Mouse (Mus musculus): ENCODE measurements at regions not wholly inside any gene's neighbourhood (a gene's known extent, or its start where the extent isn't known, plus 50 kb on each side); places are given as distances from the start of the nearest gene placed in this dataset.

GRCm38 (mm10) chr6:104916787-104917186 lies 424.2 kb downstream of the Cntn6 start:
- DNase-seq, result no peak

GRCm38 (mm10) chr6:104922577-104922976 lies 430.0 kb downstream of the Cntn6 start:
- no peak for DNase-seq

GRCm38 (mm10) chr6:104926088-104926487 lies 433.5 kb downstream of the Cntn6 start:
- DNase-seq, result no peak

- no peak for DNase-seq
Measured at GRCm38 (mm10) chr6:104930284-104930683, 437.7 kb downstream of the Cntn6 start.

GRCm38 (mm10) chr6:104932153-104932552 lies 439.6 kb downstream of the Cntn6 start:
- DNase-seq, result no peak

GRCm38 (mm10) chr6:104939134-104939533 lies 446.5 kb downstream of the Cntn6 start:
- DNase-seq, result no peak

GRCm38 (mm10) chr6:104974517-104974916 lies 481.9 kb downstream of the Cntn6 start:
- DNase-seq, result no peak

GRCm38 (mm10) chr6:104984144-104984543 lies 491.6 kb downstream of the Cntn6 start:
- no peak for DNase-seq

GRCm38 (mm10) chr6:104989863-104990262 lies 497.3 kb downstream of the Cntn6 start:
- no peak for DNase-seq

- DNase-seq, result no peak
Measured at GRCm38 (mm10) chr6:104990366-104990765, 497.8 kb downstream of the Cntn6 start.

GRCm38 (mm10) chr6:104999601-105000000 lies 507.0 kb downstream of the Cntn6 start:
- DNase-seq, result no peak

GRCm38 (mm10) chr6:105020672-105021071 lies 528.1 kb downstream of the Cntn6 start:
- no peak for DNase-seq

- no peak for DNase-seq
Measured at GRCm38 (mm10) chr6:105021174-105021573, 528.6 kb downstream of the Cntn6 start.

GRCm38 (mm10) chr6:105066146-105066545 lies 573.6 kb downstream of the Cntn6 start:
- no peak for DNase-seq

GRCm38 (mm10) chr6:105090882-105091281 lies 586.6 kb upstream of the Cntn4 start:
- DNase-seq, result peak; percentile 34
